Mouse (Mus musculus): Measurements from ENCODE around the gene Afmid. TPM values are rescaled to one million over a fixed set of nuclear protein-coding genes. Genes with fewer than 3 reads are reported as not detected.
"Not testable (repeated sequence)": the region's sequence is repeated elsewhere in the genome, so short reads cannot be mapped to it uniquely, and the experiment has no call there.

The Afmid gene
- polyA plus RNA-seq, 1 experiment from 2014 or later, result 2.9 TPM

GRCm38 (mm10) chr11:117782705-117783034 is 43.1 kb upstream of the Afmid start:
- H3K9ac ChIP-seq, result peak overlapping the region; percentile 44
- 37% methylated on average over 9 of the region's 9 CpGs for WGBS
- H3K27ac ChIP-seq, result no peak overlapping the region
- H3K4me3 ChIP-seq, result peak overlapping the region; percentile 30
- peaks cover 53% of the 10 kb centered on the region for H3K27me3 ChIP-seq
- peak overlapping the region; percentile 54 for H3K4me2 ChIP-seq (replicated peaks)
- H3K4me1 ChIP-seq, result peaks cover 55% of the 10 kb centered on the region
- no peak for ATAC-seq (ENCODE audit: low FRiP score)
- H3K36me3 ChIP-seq, result no peaks in the 10 kb centered on the region
- no peaks in the 10 kb centered on the region for H3K9me3 ChIP-seq (replicated peaks)

GRCm38 (mm10) chr11:117783089-117783488 is 42.6 kb upstream of the Afmid start:
- peak overlapping the region; percentile 54 for H3K4me2 ChIP-seq (replicated peaks)
- peak overlapping the region; percentile 30 for H3K4me3 ChIP-seq
- peak; percentile 17; the same call in 1 of the 2 replicates for ATAC-seq (ENCODE audit: low FRiP score)
- peaks cover 55% of the 10 kb centered on the region for H3K4me1 ChIP-seq
- H3K9ac ChIP-seq, result peak overlapping the region; percentile 44
- no peaks in the 10 kb centered on the region for H3K36me3 ChIP-seq
- no peaks in the 10 kb centered on the region for H3K9me3 ChIP-seq (replicated peaks)
- no peak overlapping the region for H3K27ac ChIP-seq
- peaks cover 53% of the 10 kb centered on the region for H3K27me3 ChIP-seq
- WGBS, result 4% methylated on average over 30 of the region's 31 CpGs

- Histone ChIP-seq H3K9ac (0 out of 2 replicates have a peak overlapping the region, but pooled peaks have one; percentile 44), H3K27ac (no peak overlapping the region)
These were observed 41.9 kb upstream of the Afmid start for GRCm38 (mm10) chr11:117783683-117784309.

GRCm38 (mm10) chr11:117786294-117786693 is 39.4 kb upstream of the Afmid start:
- Histone ChIP-seq H3K4me1 (peaks cover 34% of the 10 kb centered on the region), H3K27ac (no peak overlapping the region), H3K9me3 (replicated peaks) (no peaks in the 10 kb centered on the region), H3K36me3 (no peaks in the 10 kb centered on the region), H3K4me2 (replicated peaks) (no peak overlapping the region), H3K4me3 (no peak overlapping the region), H3K27me3 (peaks cover 51% of the 10 kb centered on the region), H3K9ac (no peak overlapping the region)
- WGBS, result 8% methylated on average over 10 of the region's 10 CpGs
- no peak for ATAC-seq (ENCODE audit: low FRiP score)

More at GRCm38 (mm10) chr11:117783683-117784309, 41.9 kb upstream of the Afmid start:
- WGBS, result 33% methylated on average over 10 of the region's 10 CpGs
- Histone ChIP-seq H3K4me3 (0 out of 2 replicates have a peak overlapping the region, but pooled peaks have one; percentile 30), H3K4me2 (replicated peaks) (peak overlapping the region; percentile 54), H3K4me1 (peaks cover 50% of the 10 kb centered on the region), H3K36me3 (no peaks in the 10 kb centered on the region), H3K9me3 (replicated peaks) (no peaks in the 10 kb centered on the region), H3K27me3 (peaks cover 53% of the 10 kb centered on the region)
- no peak for ATAC-seq (ENCODE audit: low FRiP score)

- H3K27me3 ChIP-seq, result peaks cover 45% of the 10 kb centered on the region
- H3K4me3 ChIP-seq; ATAC-seq (ENCODE audit: low FRiP score); H3K9ac ChIP-seq; H3K27ac ChIP-seq; H3K9me3 ChIP-seq (replicated peaks); H3K4me2 ChIP-seq (replicated peaks); H3K36me3 ChIP-seq: not testable (repeated sequence)
- peaks cover 17% of the 10 kb centered on the region for H3K4me1 ChIP-seq
- WGBS, result 82% methylated on average over 7 of the region's 7 CpGs
These were observed 37.2 kb upstream of the Afmid start for GRCm38 (mm10) chr11:117788481-117788880.

- peaks cover 14% of the 10 kb centered on the region for H3K4me1 ChIP-seq
- no peaks in the 10 kb centered on the region for H3K36me3 ChIP-seq
- no peak overlapping the region for H3K27ac ChIP-seq
- H3K4me3 ChIP-seq, result no peak overlapping the region
- no peaks in the 10 kb centered on the region for H3K9me3 ChIP-seq (replicated peaks)
- no peak for ATAC-seq (ENCODE audit: low FRiP score)
- H3K9ac ChIP-seq, result no peak overlapping the region
- WGBS, result 7% methylated on average over 14 of the region's 14 CpGs
- peaks cover 28% of the 10 kb centered on the region for H3K27me3 ChIP-seq
- H3K4me2 ChIP-seq (replicated peaks), result peak overlapping the region; percentile 27; the same call in 1 of the 2 replicates
These were observed 35.4 kb upstream of the Afmid start for GRCm38 (mm10) chr11:117790286-117790685.

- ATAC-seq (ENCODE audit: low FRiP score), result no peak
- Histone ChIP-seq H3K36me3 (no peaks in the 10 kb centered on the region), H3K9me3 (replicated peaks) (no peaks in the 10 kb centered on the region), H3K27me3 (peaks cover 28% of the 10 kb centered on the region), H3K9ac (no peak overlapping the region), H3K4me2 (replicated peaks) (peak overlapping the region; percentile 27; the same call in 1 of the 2 replicates), H3K4me3 (no peak overlapping the region), H3K4me1 (peaks cover 14% of the 10 kb centered on the region), H3K27ac (no peak overlapping the region)
- 29% methylated on average over 23 of the region's 23 CpGs for WGBS
These were observed 34.9 kb upstream of the Afmid start for GRCm38 (mm10) chr11:117790703-117791440.

GRCm38 (mm10) chr11:117791441-117791761 is 34.3 kb upstream of the Afmid start:
- 82% methylated on average over 9 of the region's 9 CpGs for WGBS
- Histone ChIP-seq H3K9me3 (replicated peaks) (no peaks in the 10 kb centered on the region), H3K4me3 (no peak overlapping the region), H3K9ac (no peak overlapping the region), H3K27me3 (peaks cover 28% of the 10 kb centered on the region), H3K4me1 (peaks cover 11% of the 10 kb centered on the region), H3K4me2 (replicated peaks) (no peak overlapping the region), H3K27ac (no peak overlapping the region), H3K36me3 (no peaks in the 10 kb centered on the region)
- ATAC-seq (ENCODE audit: low FRiP score), result no peak

GRCm38 (mm10) chr11:117792281-117792888 is 33.3 kb upstream of the Afmid start:
- no peak overlapping the region for H3K9ac ChIP-seq
- H3K27me3 ChIP-seq, result peaks cover 28% of the 10 kb centered on the region
- no peak for ATAC-seq (ENCODE audit: low FRiP score)
- H3K4me2 ChIP-seq (replicated peaks), result peak overlapping the region; percentile 36
- H3K4me3 ChIP-seq, result no peak overlapping the region
- H3K36me3 ChIP-seq, result no peaks in the 10 kb centered on the region
- peaks cover 11% of the 10 kb centered on the region for H3K4me1 ChIP-seq
- H3K9me3 ChIP-seq (replicated peaks), result no peaks in the 10 kb centered on the region
- WGBS, result 9% methylated on average over 22 of the region's 22 CpGs
- no peak overlapping the region for H3K27ac ChIP-seq

- Histone ChIP-seq H3K36me3 (no peaks in the 10 kb centered on the region), H3K4me2 (replicated peaks) (no peak overlapping the region), H3K4me3 (no peak overlapping the region), H3K27me3 (peaks cover 28% of the 10 kb centered on the region), H3K9ac (no peak overlapping the region), H3K9me3 (replicated peaks) (no peaks in the 10 kb centered on the region), H3K27ac (no peak overlapping the region), H3K4me1 (peaks cover 11% of the 10 kb centered on the region)
- no peak for ATAC-seq (ENCODE audit: low FRiP score)
- 57% methylated on average over 4 of the region's 4 CpGs for WGBS
These were observed 31.6 kb upstream of the Afmid start for GRCm38 (mm10) chr11:117794035-117794551.

- H3K9ac ChIP-seq, result no peak overlapping the region
- peaks cover 3% of the 10 kb centered on the region; the same call in 1 of the 2 replicates for H3K4me1 ChIP-seq
- no peak for ATAC-seq (ENCODE audit: low FRiP score)
- WGBS, result 39% methylated on average over 5 of the region's 5 CpGs
- no peak overlapping the region for H3K27ac ChIP-seq
- no peaks in the 10 kb centered on the region for H3K9me3 ChIP-seq (replicated peaks)
- H3K36me3 ChIP-seq, result no peaks in the 10 kb centered on the region
- no peak overlapping the region for H3K4me2 ChIP-seq (replicated peaks)
- no peak overlapping the region for H3K4me3 ChIP-seq
- H3K27me3 ChIP-seq, result peaks cover 8% of the 10 kb centered on the region
These were observed 28.8 kb upstream of the Afmid start for GRCm38 (mm10) chr11:117796954-117797353.

- Histone ChIP-seq H3K9me3 (replicated peaks) (no peaks in the 10 kb centered on the region), H3K4me2 (replicated peaks) (no peak within 1 kb of the TSS), H3K4me1 (no peaks in the 10 kb centered on the region; the same call in 1 of the 2 replicates), H3K27me3 (peaks cover 1% of the 10 kb centered on the region), H3K9ac (no peak within 1 kb of the TSS), H3K4me3 (no peak within 1 kb of the TSS), H3K36me3 (no peaks in the 10 kb centered on the region), H3K27ac (no peak within 1 kb of the TSS)
- 61% methylated on average over 9 of the region's 9 CpGs for WGBS
- ATAC-seq (ENCODE audit: low FRiP score), result no peak
These were observed 28.1 kb upstream of the Afmid start, which contains the start of gene 6030468B19Rik for GRCm38 (mm10) chr11:117797511-117798159. 6030468B19Rik (plus strand) TSS chr11:117797660.

All from hindbrain, embryonic 12.5 days (tissue).